Mouse (Mus musculus) stomach, postnatal 0 days (tissue): ENCODE data around the gene Rnf43.

ENCODE experiments used
- CTCF ChIP-seq: IDR thresholded peaks from 2 replicates; pipeline ENCODE4 v1.5.1; 2016; ENCODE audit warnings: antibody characterized with exemption, low read depth, mild to moderate bottlenecking, moderate library complexity
- EP300 ChIP-seq: optimal IDR thresholded peaks from 2 replicates; pipeline ENCODE3; 2016; ENCODE audit warnings: antibody characterized with exemption

DNA sequence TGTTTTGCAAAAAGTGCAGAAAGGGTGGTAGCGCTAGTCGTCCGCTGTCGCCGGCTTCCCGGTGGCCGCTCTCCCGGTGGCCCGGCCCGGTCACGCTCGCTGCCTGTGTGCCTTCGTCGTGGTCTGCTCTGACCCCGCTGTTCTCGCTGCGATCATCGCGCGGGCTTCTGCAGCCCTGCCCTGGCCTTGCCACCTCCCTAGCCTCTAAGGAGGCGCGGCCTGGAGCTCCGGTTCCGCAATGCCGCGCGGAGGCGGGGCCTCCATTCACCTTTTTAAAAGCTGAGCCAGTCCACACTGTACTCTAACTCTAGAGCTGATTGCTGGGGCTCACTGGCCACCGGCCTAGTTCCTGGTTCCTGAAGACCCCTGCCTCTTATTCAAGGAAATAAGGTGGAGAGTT lies 23.3 kb upstream of the Rnf43 start:
- TF ChIP-seq CTCF (no peak), EP300 (no peak)
